Mouse (Mus musculus) heart, adult 2 months (tissue): ENCODE results near the gene Aagab. TPM values are rescaled to one million over a fixed set of nuclear protein-coding genes. Genes with fewer than 3 reads are reported as not detected.

Experiments used
- DNase-seq, 2 experiments: peaks; one replicate each; pipeline ENCODE4 v3.0.0; 2021
- H3K27ac ChIP-seq: fragments of 200-600 bp; 2 replicates; pipeline ENCODE4 v1.8.1; 2022
- H3K27me3 ChIP-seq: fragments of 200-500 bp; 2 replicates; pipeline ENCODE4 v1.6.1; 2012; ENCODE audit warnings: mild to moderate bottlenecking, low read length, inconsistent platforms, mixed read lengths; ENCODE audit not compliant: control insufficient read depth, insufficient read depth
- H3K36me3 ChIP-seq: fragments of 200-500 bp; 2 replicates; pipeline ENCODE4 v1.6.1; 2012; ENCODE audit warnings: low read length, inconsistent platforms; ENCODE audit not compliant: control insufficient read depth, insufficient read depth
- H3K4me1 ChIP-seq: fragments of 200-500 bp; 2 replicates; pipeline ENCODE4 v1.6.1; 2011; ENCODE audit warnings: low read length; ENCODE audit not compliant: control insufficient read depth, insufficient read depth
- H3K4me3 ChIP-seq: fragments of 200-600 bp; 2 replicates; pipeline ENCODE4 v1.8.1; 2022
- H3K79me2 ChIP-seq: fragments of 200-500 bp; replicated peaks from 2 replicates; pipeline ENCODE4 v1.6.1; 2012; ENCODE audit warnings: mild to moderate bottlenecking, inconsistent platforms, low read length, moderate library complexity, mixed read lengths; ENCODE audit not compliant: control insufficient read depth, insufficient read depth
- H3K9ac ChIP-seq: fragments of 200-500 bp; 2 replicates; pipeline ENCODE4 v1.6.1; 2012; ENCODE audit warnings: low read depth, mild to moderate bottlenecking, control low read depth, inconsistent platforms, low read length, mixed read lengths
- CTCF ChIP-seq: fragments of 200-600 bp; IDR thresholded peaks from 2 replicates; pipeline ENCODE4 v1.8.1; 2022; ENCODE audit warnings: antibody characterized with exemption, mild to moderate bottlenecking, moderate library complexity
- EP300 ChIP-seq: fragments of 200-500 bp; IDR thresholded peaks from 2 replicates; pipeline ENCODE4 v1.6.1; 2011; ENCODE audit warnings: low read depth, low read length, control low read depth; ENCODE audit not compliant: insufficient read depth
- POLR2A ChIP-seq: fragments of 200-500 bp; IDR thresholded peaks from 2 replicates; pipeline ENCODE4 v1.6.1; 2011; ENCODE audit warnings: mild to moderate bottlenecking, low read depth, low read length, control low read depth; ENCODE audit not compliant: insufficient read depth
- WGBS: fragments of 180-500 bp; shearing (Covaris S2); methylation state at CpG from one replicate; pipeline ENCODE4 v1.1.7; 2018; 5-methylcytosine and 5-hydroxymethylcytosine counted together
- intact Hi-C: fragments of 180-260 bp; cut with DNase I; formaldehyde crosslinking; loops from one replicate; pipeline ENCODE4 v1.15.1; 2025
- polyA plus RNA-seq: library from polyadenylated mRNA; depleted of rRNA; stranded (reverse); fragments of >200 nt; gene quantifications from 2 replicates; pipeline ENCODE4 v1.2.3, GENCODE M21; 2012
- total RNA-seq, 2 experiments: library from RNA; stranded (reverse); gene quantifications; 2 replicates each; pipeline ENCODE4 v1.2.3; 2021

Aagab gene
- total and polyA plus RNA-seq, 3 experiments = 6.8 to 19.2 (median 17.0) TPM

GRCm38 (mm10) chr9:63623895-63624569 is 21.6 kb downstream of the Aagab start:
- no peaks in the 10 kb centered on the region for H3K36me3 ChIP-seq
- H3K4me1 ChIP-seq = no peaks in the 10 kb centered on the region
- no peak overlapping the region for H3K27ac ChIP-seq
- TF ChIP-seq CTCF = no peak
- TF ChIP-seq EP300 = no peak
- TF ChIP-seq POLR2A = no peak
- no peak for DNase-seq
- H3K27me3 ChIP-seq = no peaks in the 10 kb centered on the region
- intact Hi-C loops = no loop called here
- 91% methylated on average over 15 of the region's 15 CpGs for WGBS
- H3K79me2 ChIP-seq = no peaks in the 10 kb centered on the region
- H3K4me3 ChIP-seq = no peak overlapping the region
- no peak overlapping the region for H3K9ac ChIP-seq

- Histone ChIP-seq H3K79me2 (no peaks in the 10 kb centered on the region), H3K4me3 (no peak overlapping the region), H3K4me1 (no peaks in the 10 kb centered on the region), H3K27me3 (no peaks in the 10 kb centered on the region), H3K36me3 (no peaks in the 10 kb centered on the region), H3K9ac (no peak overlapping the region), H3K27ac (no peak overlapping the region)
- intact Hi-C loops = loop anchor here (5.0 kb wide), 1 partner anchor 217 kb away; no protein-coding TSS in a partner anchor
- 94% methylated on average over 9 of the region's 9 CpGs for WGBS
- no peak for DNase-seq
- TF ChIP-seq EP300 (no peak), CTCF (no peak), POLR2A (no peak)
Observed at GRCm38 (mm10) chr9:63625090-63625756, 22.8 kb downstream of the Aagab start.

- H3K27me3 ChIP-seq = no peaks in the 10 kb centered on the region
- no peak for DNase-seq
- H3K79me2 ChIP-seq = no peaks in the 10 kb centered on the region
- intact Hi-C loops = no loop called here
- no peaks in the 10 kb centered on the region for H3K36me3 ChIP-seq
- no peak for TF ChIP-seq EP300
- TF ChIP-seq CTCF = peak; percentile 64
- no peak overlapping the region for H3K4me3 ChIP-seq
- H3K27ac ChIP-seq = no peak overlapping the region
- no peak overlapping the region for H3K9ac ChIP-seq
- no peaks in the 10 kb centered on the region for H3K4me1 ChIP-seq
- 98% methylated on average over 4 of the region's 4 CpGs for WGBS
Observed at GRCm38 (mm10) chr9:63632045-63632444, 29.6 kb downstream of the Aagab start.

DNA sequence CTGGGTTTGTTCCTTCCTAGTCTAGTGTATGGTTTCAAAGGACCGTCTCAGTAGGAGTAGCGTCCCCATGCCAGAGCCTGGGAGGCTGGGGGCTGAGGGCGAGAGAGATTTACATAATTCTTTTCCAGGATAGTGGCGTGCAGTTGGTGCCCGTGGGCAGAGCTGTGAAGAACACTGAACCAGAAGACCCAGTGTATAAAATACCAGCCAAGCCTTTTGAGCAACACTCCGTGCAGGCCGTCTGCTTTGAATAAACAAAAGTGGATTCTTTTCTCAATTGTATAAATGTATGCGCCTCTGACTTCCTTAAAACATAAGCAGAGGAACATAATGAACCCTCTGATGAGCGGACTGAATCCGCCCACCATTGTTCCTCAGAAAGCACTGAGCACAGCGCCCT is 30.5 kb downstream of the Aagab start:
- no peaks in the 10 kb centered on the region for H3K27me3 ChIP-seq
- no peak for DNase-seq
- TF ChIP-seq EP300 (no peak), POLR2A (no peak), CTCF (no peak)
- H3K36me3 ChIP-seq = no peaks in the 10 kb centered on the region
- intact Hi-C loops = no loop called here
- no peaks in the 10 kb centered on the region for H3K4me1 ChIP-seq
- no peaks in the 10 kb centered on the region for H3K79me2 ChIP-seq
- no peak overlapping the region for H3K9ac ChIP-seq
- no peak overlapping the region for H3K27ac ChIP-seq
- 85% methylated on average over 11 of the region's 11 CpGs for WGBS
- H3K4me3 ChIP-seq = no peak overlapping the region

DNA sequence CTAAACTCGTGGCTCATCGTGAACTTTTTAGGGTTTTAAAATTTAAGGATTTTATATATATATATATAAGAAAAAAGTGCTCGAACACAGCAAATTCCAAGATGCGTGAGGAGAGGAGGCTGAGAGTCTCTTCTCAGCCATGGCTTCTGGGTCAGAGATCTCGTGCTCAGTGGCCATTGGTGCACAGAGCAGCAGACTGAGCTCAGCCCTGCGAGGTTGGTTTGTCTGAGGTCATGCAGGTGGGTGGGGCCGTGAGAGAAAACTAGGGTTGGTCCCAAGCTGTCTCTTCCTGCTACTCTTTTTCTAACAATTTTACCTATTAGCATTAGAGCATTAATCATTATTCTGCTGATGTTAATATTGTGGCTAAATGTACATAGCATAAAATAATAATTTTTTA is 30.9 kb downstream of the Aagab start:
- 84% methylated on average over 7 of the region's 7 CpGs for WGBS
- no peak for DNase-seq
- TF ChIP-seq POLR2A (no peak), EP300 (no peak), CTCF (no peak)
- Histone ChIP-seq H3K4me1 (no peaks in the 10 kb centered on the region), H3K79me2 (no peaks in the 10 kb centered on the region), H3K36me3 (no peaks in the 10 kb centered on the region), H3K27ac (no peak overlapping the region), H3K9ac (no peak overlapping the region), H3K27me3 (no peaks in the 10 kb centered on the region), H3K4me3 (no peak overlapping the region)
- intact Hi-C loops = no loop called here

GRCm38 (mm10) chr9:63636113-63636512 is 33.7 kb downstream of the Aagab start:
- H3K36me3 ChIP-seq = no peaks in the 10 kb centered on the region
- 83% methylated on average over 7 of the region's 7 CpGs for WGBS
- no peak for TF ChIP-seq EP300
- no peak overlapping the region for H3K4me3 ChIP-seq
- intact Hi-C loops = no loop called here
- H3K27ac ChIP-seq = no peak overlapping the region
- H3K9ac ChIP-seq = no peak overlapping the region
- no peaks in the 10 kb centered on the region for H3K27me3 ChIP-seq
- H3K4me1 ChIP-seq = no peaks in the 10 kb centered on the region
- H3K79me2 ChIP-seq = no peaks in the 10 kb centered on the region
- no peak for DNase-seq
